Mouse (Mus musculus) G1E (cell line): Measurements from ENCODE around the gene Fn1. TPM values are rescaled to one million over a fixed set of nuclear protein-coding genes. Genes with fewer than 3 reads are reported as not detected.

Experiments
- ATAC-seq: 2 replicates; pipeline ENCODE4 v1.8.0; 2016; ENCODE audit warnings: mild to moderate bottlenecking; ENCODE audit not compliant: insufficient number of reproducible peaks, poor library complexity, low FRiP score, severe bottlenecking; ENCODE audit errors: extremely low read depth
- DNase-seq: peaks from one replicate; pipeline ENCODE4 v3.0.0; 2012; ENCODE audit warnings: low spot score
- H3K27me3 ChIP-seq: 2 replicates; pipeline ENCODE4 v1.6.1; 2012; ENCODE audit warnings: mild to moderate bottlenecking, low read length, inconsistent platforms; ENCODE audit not compliant: insufficient read depth
- H3K36me3 ChIP-seq: replicated peaks from 2 replicates; pipeline ENCODE3; 2012; ENCODE audit warnings: mild to moderate bottlenecking, inconsistent platforms
- H3K4me1 ChIP-seq: 2 replicates; pipeline ENCODE4 v1.6.1; 2012; ENCODE audit warnings: low read depth, low read length, inconsistent platforms, mixed read lengths; ENCODE audit not compliant: insufficient read depth
- H3K4me3 ChIP-seq: 2 replicates; pipeline ENCODE4 v1.5.1; 2012; ENCODE audit warnings: low read depth, mild to moderate bottlenecking, inconsistent platforms, low read length, moderate library complexity, mixed read lengths
- H3K9me3 ChIP-seq: replicated peaks from 2 replicates; pipeline ENCODE4 v1.6.1; 2012; ENCODE audit warnings: inconsistent platforms
- CTCF ChIP-seq: IDR thresholded peaks from 2 replicates; pipeline ENCODE4 v1.5.1; 2012; ENCODE audit warnings: low read depth, low read length, inconsistent platforms, mixed read lengths
- GATA1 ChIP-seq: IDR thresholded peaks from 2 replicates; pipeline ENCODE4 v1.6.1; 2012; ENCODE audit warnings: borderline replicate concordance, low read length, inconsistent platforms, mixed read lengths
- GATA2 ChIP-seq: IDR thresholded peaks from 2 replicates; pipeline ENCODE4 v1.6.1; 2012; ENCODE audit warnings: low read depth, low read length, inconsistent platforms, borderline replicate concordance
- POLR2AphosphoS5 ChIP-seq: IDR thresholded peaks from 2 replicates; pipeline ENCODE4 v1.6.1; 2012; ENCODE audit warnings: low read depth, low read length, inconsistent platforms; ENCODE audit not compliant: insufficient replicate concordance
- TAL1 ChIP-seq: conservative IDR thresholded peaks from 2 replicates; pipeline ENCODE4 v1.6.1; 2012; ENCODE audit warnings: low read depth, low read length, inconsistent platforms, mixed read lengths
- polyA plus RNA-seq: library from polyadenylated mRNA; stranded (reverse); fragments of >175 nt; gene quantifications from 2 replicates; pipeline ENCODE4 v1.2.3, GENCODE M21; 2012
- total RNA-seq, 2 experiments: library from RNA; stranded (forward) in 1 of 2; stranded (reverse) in 1 of 2; fragments of 200-1000 nt in 1 of 2; fragments of >200 nt in 1 of 2; fragmentation: Nextera tagmentation in 1 of 2; gene quantifications; 2 replicates each; pipeline ENCODE4 v1.2.3; 2014 to 2017

Fn1 gene
- total and polyA plus RNA-seq, 3 experiments = 0.01 to 0.98 TPM; not detected in 1

GRCm38 (mm10) chr1:71645466-71645865 lies 7.5 kb downstream of the Fn1 start:
- Histone ChIP-seq H3K4me1 (no peaks in the 10 kb centered on the region), H3K4me3 (no peak overlapping the region), H3K9me3 (no peaks in the 10 kb centered on the region), H3K27me3 (no peaks in the 10 kb centered on the region; the same call in 1 of the 2 replicates), H3K36me3 (no peaks in the 10 kb centered on the region)
- DNase-seq = no peak
- TF ChIP-seq CTCF = no peak
- TF ChIP-seq POLR2AphosphoS5 = no peak
- TF ChIP-seq GATA1 = no peak
- TF ChIP-seq GATA2 = no peak
- TF ChIP-seq TAL1 = no peak
- ATAC-seq = no peak

GRCm38 (mm10) chr1:71642794-71643193 lies 10.2 kb downstream of the Fn1 start:
- no peaks in the 10 kb centered on the region for H3K4me1 ChIP-seq
- H3K36me3 ChIP-seq = no peaks in the 10 kb centered on the region
- DNase-seq (no peak), ATAC-seq (no peak)
- no peak for TF ChIP-seq GATA1
- H3K27me3 ChIP-seq = no peaks in the 10 kb centered on the region; the same call in 1 of the 2 replicates
- no peaks in the 10 kb centered on the region for H3K9me3 ChIP-seq
- H3K4me3 ChIP-seq = no peak overlapping the region

GRCm38 (mm10) chr1:71641206-71641605 lies 11.8 kb downstream of the Fn1 start:
- H3K36me3 ChIP-seq = no peaks in the 10 kb centered on the region
- no peak overlapping the region for H3K4me3 ChIP-seq
- H3K27me3 ChIP-seq = no peaks in the 10 kb centered on the region; the same call in 1 of the 2 replicates
- H3K9me3 ChIP-seq = no peaks in the 10 kb centered on the region
- DNase-seq = no peak
- no peak for ATAC-seq
- TF ChIP-seq TAL1 (no peak), GATA1 (no peak), CTCF (no peak), POLR2AphosphoS5 (no peak), GATA2 (no peak)
- no peaks in the 10 kb centered on the region for H3K4me1 ChIP-seq

- Histone ChIP-seq H3K36me3 (no peaks in the 10 kb centered on the region), H3K4me1 (no peaks in the 10 kb centered on the region)
- DNase-seq = no peak
Measured at GRCm38 (mm10) chr1:71640157-71640556, 12.8 kb downstream of the Fn1 start.

GRCm38 (mm10) chr1:71636665-71637064 lies 16.3 kb downstream of the Fn1 start:
- DNase-seq = no peak
- Histone ChIP-seq H3K4me3 (no peak overlapping the region), H3K9me3 (no peaks in the 10 kb centered on the region), H3K36me3 (no peaks in the 10 kb centered on the region), H3K4me1 (no peaks in the 10 kb centered on the region), H3K27me3 (no peaks in the 10 kb centered on the region)
- no peak for ATAC-seq
- TF ChIP-seq GATA1 = no peak
- TF ChIP-seq CTCF = no peak
- TF ChIP-seq TAL1 = no peak
- no peak for TF ChIP-seq GATA2
- no peak for TF ChIP-seq POLR2AphosphoS5

More at GRCm38 (mm10) chr1:71640157-71640556, 12.8 kb downstream of the Fn1 start:
- Histone ChIP-seq H3K9me3 (no peaks in the 10 kb centered on the region), H3K27me3 (no peaks in the 10 kb centered on the region; the same call in 1 of the 2 replicates), H3K4me3 (no peak overlapping the region)
- TF ChIP-seq GATA2 (no peak), GATA1 (no peak), TAL1 (no peak), CTCF (no peak), POLR2AphosphoS5 (no peak)
- no peak for ATAC-seq

- Histone ChIP-seq H3K4me3 (no peak overlapping the region), H3K27me3 (no peaks in the 10 kb centered on the region), H3K4me1 (no peaks in the 10 kb centered on the region), H3K36me3 (no peaks in the 10 kb centered on the region), H3K9me3 (no peaks in the 10 kb centered on the region)
- ATAC-seq = no peak
- no peak for DNase-seq
- TF ChIP-seq CTCF (no peak), TAL1 (no peak), POLR2AphosphoS5 (no peak), GATA2 (no peak), GATA1 (no peak)
Measured at GRCm38 (mm10) chr1:71636116-71636515, 16.9 kb downstream of the Fn1 start.
